Mouse (Mus musculus): ENCODE measurements around the gene Dppa3. TPM values are rescaled to one million over a fixed set of nuclear protein-coding genes. Genes with fewer than 3 reads are reported as not detected.

Gene Dppa3
- total RNA-seq, 2 experiments from 2014 or later = not detected

DNA sequence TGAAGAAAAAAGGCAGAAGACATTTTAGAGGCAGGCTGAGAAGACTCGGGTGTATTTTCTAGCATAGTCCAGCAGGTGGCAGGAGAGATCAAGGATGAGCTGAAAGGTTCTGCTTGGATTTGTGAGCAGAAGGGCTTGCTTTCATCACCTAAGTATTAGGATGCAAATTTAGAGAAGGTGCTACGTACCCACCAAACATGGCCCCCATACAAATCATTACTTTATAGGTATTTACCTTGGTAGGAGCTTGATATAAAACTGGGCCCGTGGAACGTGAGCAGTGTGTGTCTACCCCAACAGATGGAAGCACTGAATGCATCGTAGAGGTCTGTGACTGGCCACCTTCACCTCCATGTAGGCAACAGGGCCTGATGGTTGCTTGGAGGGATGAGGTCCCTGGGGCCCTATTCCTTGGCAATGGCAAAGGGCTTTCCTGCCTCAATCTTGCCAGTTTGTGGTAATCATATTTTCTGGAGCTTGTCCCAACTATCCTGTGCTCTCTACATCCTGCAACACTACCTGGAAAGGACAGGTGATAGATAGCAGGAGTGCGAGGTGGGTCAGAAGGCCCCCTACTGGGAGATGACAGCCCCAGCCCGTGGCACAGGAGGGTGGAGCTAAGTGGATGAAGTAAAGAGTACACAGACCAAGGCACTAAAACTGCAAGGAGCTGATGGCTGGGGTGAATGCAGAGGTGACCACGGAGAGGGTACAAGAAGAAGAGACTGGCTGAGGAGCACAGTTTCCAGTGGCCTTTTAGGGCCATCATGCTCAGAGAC lies 34.6 kb downstream of the Dppa3 start:
- DNase-seq (ENCODE audit: low spot score) = no peak
- intact Hi-C loops (cut with DNase I) = no loop called here

DNA sequence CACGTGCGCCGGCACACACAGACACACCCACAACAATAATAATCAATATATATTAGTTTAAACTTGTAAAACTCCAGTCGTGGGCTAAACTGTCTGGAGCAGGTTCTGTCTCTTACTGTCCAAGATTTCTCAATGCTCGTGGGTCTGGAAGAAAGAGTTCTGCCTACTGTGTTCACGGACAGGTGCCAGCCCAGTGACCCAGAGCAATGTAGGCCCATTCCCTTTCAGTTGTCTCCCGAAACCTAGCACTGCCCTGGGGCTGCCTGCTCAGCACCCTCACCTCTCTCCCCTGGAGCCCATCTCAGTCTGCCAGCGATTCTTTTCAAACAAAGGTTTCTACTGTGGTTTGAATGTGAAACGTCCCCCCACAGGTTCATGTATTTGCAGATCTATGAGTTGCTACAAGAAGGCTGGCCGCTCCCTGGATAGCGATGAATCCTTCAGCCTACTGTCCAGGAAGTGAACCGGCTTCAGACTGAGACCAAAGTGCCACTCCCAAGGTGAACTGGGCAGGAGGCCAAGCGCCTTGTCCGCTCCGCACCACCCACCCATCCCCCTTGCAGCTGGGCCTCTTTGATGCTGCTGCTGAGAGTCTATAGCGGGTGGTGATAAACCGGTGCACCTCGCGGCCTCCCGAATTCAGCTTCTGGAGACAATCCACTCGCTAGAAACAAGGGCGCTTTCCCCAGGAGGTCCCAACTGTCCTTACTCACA lies 36.5 kb downstream of the Dppa3 start:
- intact Hi-C loops (cut with DNase I) = no loop called here
- no peak for DNase-seq (ENCODE audit: low spot score)

DNA sequence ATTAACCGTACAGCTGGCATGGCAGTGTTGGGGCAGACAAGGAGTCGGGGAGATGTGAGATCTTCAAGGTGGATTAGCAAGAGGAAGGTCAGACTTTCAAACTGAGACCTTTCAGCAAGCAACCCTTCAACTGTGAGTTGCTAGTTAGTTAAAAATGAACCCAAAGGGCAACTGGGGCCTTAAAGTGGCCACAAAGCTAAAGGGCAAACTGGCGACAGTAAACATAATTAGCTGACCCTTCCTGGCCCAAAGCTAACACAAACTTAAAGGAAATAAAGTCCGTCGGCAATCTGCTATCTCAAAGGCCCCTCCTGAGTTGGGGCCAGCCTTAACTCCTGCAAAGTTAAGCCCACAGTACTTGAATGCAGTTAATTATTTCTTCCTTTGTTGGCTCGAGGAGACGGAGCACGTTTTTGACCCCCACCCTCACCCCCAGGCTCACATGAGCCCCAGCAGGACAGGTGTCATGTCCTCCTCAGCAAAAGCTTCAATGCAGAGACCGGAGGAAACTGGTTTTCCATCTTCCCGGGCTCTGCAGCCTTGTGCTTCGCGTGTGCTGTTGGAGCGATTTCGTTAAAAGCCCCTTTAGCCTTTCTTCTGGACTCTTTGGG lies 37.5 kb downstream of the Dppa3 start:
- intact Hi-C loops (cut with DNase I) = no loop called here
- no peak for DNase-seq (ENCODE audit: low spot score)

DNA sequence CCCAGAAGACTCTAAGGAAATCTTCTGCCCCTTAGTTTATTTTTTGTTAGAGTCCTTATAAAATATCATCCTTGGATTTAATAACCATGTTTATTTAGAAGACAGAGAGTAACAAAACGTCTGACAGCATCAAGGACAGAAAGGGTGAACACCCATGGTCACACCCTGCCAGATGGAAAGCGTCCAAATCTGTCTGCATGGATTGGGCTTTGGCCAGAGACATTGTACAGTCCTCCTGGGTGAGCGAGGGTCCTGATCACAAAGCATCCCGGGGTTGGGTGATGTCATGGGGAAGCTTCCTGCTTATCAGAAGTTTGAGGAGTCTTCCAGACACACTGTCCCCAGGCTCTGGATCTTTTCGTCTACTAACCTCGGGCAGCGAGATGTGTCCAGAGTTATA lies 39.7 kb downstream of the Dppa3 start:
- intact Hi-C loops (cut with DNase I) = loop anchor here (5.0 kb wide), 1 partner anchor 121 kb away; no protein-coding TSS in a partner anchor
- DNase-seq (ENCODE audit: low spot score) = no peak

DNA sequence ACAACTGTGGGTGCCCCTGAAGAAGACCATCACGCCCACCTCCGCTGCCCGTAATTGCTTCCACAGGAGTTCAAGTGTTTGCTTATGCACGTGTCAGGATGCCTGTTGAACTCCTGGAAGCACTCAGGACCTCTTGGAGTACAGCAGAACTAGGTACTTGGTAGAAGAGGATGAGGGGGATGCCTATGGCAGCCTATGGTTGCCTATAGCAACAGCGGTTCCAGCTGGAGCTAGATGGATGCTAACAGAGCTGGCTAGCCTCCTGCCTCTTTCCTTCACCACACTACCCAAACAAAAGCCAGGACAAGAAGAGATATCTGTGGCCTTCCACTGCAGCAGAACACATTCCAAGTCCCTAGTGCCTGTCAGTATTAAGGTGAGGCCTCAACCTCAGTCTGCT lies 41.5 kb downstream of the Dppa3 start:
- no peak for DNase-seq (ENCODE audit: low spot score)
- intact Hi-C loops (cut with DNase I) = loop anchor here (2.0 to 5.0 kb wide), 2 partner anchors 51 to 120 kb away; no protein-coding TSS in a partner anchor

DNA sequence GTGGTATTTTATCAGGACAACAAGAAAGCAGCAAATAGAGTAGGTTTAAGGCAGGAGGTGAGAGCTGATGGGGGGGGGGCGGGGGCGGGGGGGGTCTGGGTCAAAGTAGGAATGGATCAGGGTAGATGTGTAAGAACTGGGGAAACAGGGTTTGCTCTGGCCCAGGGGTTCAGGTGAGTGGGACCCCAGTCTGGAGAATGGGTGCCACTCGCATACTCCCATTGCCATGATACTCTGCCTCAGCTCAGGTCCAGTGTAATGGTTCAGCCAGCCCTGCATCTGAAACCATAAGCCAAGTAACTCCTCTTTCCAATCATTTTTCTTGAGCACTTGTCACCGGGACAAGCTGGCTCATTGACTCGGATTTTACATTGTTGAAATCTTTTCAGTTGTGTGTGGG lies 42.6 kb downstream of the Dppa3 start:
- no peak for DNase-seq (ENCODE audit: low spot score)
- intact Hi-C loops (cut with DNase I) = loop anchor here (2.0 to 5.0 kb wide), 2 partner anchors 50 to 118 kb away; no protein-coding TSS in a partner anchor

DNA sequence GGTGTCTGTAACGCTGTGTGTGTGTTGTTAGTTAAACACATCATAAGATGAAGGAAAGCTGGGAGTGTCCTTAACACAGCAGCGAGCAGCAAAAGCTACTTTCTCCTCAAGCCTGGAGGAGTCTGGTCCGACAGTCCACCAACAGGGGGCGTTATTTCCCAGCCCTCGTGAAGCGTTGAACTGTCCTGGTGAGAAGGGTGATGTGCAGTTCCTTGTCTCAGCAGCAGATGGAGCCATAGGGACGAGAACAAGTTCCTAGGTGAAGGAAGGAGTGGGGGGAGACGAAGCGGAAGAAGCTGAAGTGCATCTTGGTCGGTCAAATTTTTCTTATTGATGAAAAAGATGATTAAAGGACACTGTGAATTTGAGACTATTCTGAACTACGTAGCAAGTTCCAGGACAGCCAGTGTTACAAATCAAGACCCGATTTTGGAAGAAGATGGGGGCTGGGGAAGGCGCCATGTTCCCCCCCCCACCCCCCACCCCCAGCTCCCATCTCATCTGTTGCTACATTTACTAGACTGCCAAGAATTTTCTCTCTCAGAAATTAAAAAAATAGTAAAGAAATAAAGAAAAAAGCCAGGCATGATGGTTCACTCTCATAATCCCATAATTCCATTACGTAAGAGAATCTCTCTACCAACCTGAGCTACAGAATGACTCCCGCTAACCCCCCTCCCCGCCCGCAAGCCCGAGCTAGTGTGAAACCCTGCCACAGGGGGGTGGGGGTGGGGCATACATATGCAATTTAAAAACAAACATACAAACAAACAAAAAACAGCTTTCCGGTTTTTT lies 43.4 kb downstream of the Dppa3 start:
- intact Hi-C loops (cut with DNase I) = loop anchor here (2.0 to 5.0 kb wide), 2 partner anchors 49 to 118 kb away; no protein-coding TSS in a partner anchor
- peak; percentile 56 for DNase-seq (ENCODE audit: low spot score)

DNA sequence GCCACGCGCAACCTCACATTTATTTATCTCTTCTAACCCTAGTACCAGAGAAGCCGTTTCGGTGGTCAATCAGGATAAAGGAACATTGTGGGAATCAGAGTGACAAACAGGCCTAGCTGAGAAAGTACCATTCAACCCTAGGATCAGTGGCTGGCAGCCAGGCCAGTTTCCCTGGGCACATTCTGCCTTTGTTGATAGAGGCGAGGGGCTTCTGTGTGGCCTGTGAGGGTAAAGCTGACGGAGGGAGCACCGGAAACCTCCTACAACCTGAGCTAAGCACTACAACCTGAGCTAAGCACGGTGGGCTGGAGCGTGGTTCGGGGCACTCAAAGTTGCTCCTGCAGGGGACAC lies 44.0 kb downstream of the Dppa3 start:
- intact Hi-C loops (cut with DNase I) = no loop called here
- DNase-seq (ENCODE audit: low spot score) = no peak

DNA sequence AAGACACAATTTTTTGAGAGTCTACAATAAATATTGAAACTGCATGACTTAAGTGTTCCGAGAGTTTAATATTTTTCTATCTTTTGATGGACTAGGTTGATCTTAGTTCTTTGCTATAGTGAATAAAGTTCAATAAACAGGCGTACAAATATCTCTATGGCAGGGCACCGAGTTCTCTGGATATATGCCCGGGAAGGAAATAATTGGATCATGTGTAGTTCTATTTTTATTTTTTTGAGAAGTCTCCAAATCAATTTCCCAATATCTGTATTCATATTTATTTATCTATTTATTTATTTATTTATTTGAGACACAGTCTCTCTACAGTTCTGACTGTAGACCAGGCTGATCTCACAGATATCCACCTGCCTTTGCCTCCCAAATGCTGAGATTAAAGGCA lies 44.6 kb downstream of the Dppa3 start:
- DNase-seq (ENCODE audit: low spot score) = no peak
- intact Hi-C loops (cut with DNase I) = no loop called here

DNA sequence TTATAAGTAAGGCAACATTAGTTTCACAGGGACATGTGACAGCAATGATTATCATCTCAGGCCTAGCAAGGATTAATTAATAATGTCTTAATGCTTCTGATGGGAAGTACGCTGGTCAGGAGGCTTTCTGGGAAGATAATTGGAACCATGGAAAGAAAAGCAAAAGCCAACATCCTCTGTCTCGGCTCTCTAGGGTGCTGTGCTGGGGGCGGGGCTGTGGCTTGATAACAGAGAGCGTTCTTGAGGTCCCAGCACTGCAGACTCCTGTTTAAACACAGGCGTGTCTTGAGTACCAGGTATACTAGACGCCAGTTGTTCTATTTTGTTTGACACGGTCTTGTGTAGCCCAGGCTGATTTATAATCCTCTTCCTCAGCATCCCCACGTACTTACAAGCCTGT lies 46.5 kb downstream of the Dppa3 start:
- DNase-seq (ENCODE audit: low spot score) = no peak
- intact Hi-C loops (cut with DNase I) = no loop called here

Other genes with a start within 250 kb of the Dppa3 start
- not detected for gene Rimklb, start 127.6 kb upstream of the Dppa3 start, total RNA-seq (2021)
- 10 to 100 TPM; 37.3 to 50.0 TPM for gene Mfap5, start 120.6 kb upstream of the Dppa3 start, total RNA-seq (2021)
- gene Aicda, start 72.6 kb upstream of the Dppa3 start, total RNA-seq (2021) = not detected
- gene Apobec1, start 24.0 kb upstream of the Dppa3 start, total RNA-seq (2021) = 1 to 10 TPM; 3.5 to 5.2 TPM
- gene Gdf3, start 16.3 kb upstream of the Dppa3 start, total RNA-seq (2021) = not detected
- gene Nanog, start 81.1 kb downstream of the Dppa3 start, total RNA-seq (2021) = not detected
- 1 to 10 TPM; 1.8 to 2.2 TPM for gene Slc2a3, start 175.2 kb downstream of the Dppa3 start, total RNA-seq (2021)
- gene Foxj2, start 193.5 kb downstream of the Dppa3 start, total RNA-seq (2021) = 10 to 100 TPM; 31.8 to 37.0 TPM
- gene C3ar1, start 229.8 kb downstream of the Dppa3 start, total RNA-seq (2021) = 1 to 10 TPM; 2.9 to 3.3 TPM
- 10 to 100 TPM; 22.1 to 24.9 TPM for gene Necap1, start 248.1 kb downstream of the Dppa3 start, total RNA-seq (2021)

Data from heart, postnatal 25 days (tissue).